8 mouse cellular contexts compared by ENCODE assay signal in genomic region chr13:28544003-28544818, GRCm38 (mm10).
DNase-seq lines count a peak whose midpoint lies in the region; ATAC-seq lines count a peak whose summit lies in the region.

No protein-coding gene starts in this region.

- H3K36me3 ChIP-seq in embryonic facial prominence, embryonic 12.5 days: 0 out of 2 replicates have a peak, but pooled peaks cover 8% of the 10 kb centered on the region
- H3K36me3 ChIP-seq in intestine, embryonic 14.5 days (ENCODE audit: control insufficient read depth, insufficient read depth, low read length): no peaks in the 10 kb centered on the region
- no peaks in the 10 kb centered on the region for H3K36me3 ChIP-seq in midbrain, embryonic 11.5 days (ENCODE audit: control insufficient read depth, insufficient read depth, low read length)
- H3K36me3 ChIP-seq in liver, embryonic 12.5 days: no peaks in the 10 kb centered on the region

- H3K9me3 ChIP-seq in embryonic facial prominence, embryonic 12.5 days: no peaks in the 10 kb centered on the region
- no peaks in the 10 kb centered on the region for H3K9me3 ChIP-seq in intestine, embryonic 14.5 days (ENCODE audit: control insufficient read depth, low read length)
- no peaks in the 10 kb centered on the region for H3K9me3 ChIP-seq in midbrain, embryonic 11.5 days (ENCODE audit: control insufficient read depth, low read length)
- H3K9me3 ChIP-seq in liver, embryonic 12.5 days (replicated peaks): no peaks in the 10 kb centered on the region

- 10% methylated on average over 15 of the region's 17 CpGs for WGBS in embryonic facial prominence, embryonic 12.5 days
- WGBS in intestine, embryonic 14.5 days: 29% methylated on average over 16 of the region's 17 CpGs
- WGBS in midbrain, embryonic 11.5 days: 11% methylated on average over 15 of the region's 17 CpGs
- 59% methylated on average over 16 of the region's 17 CpGs for WGBS in liver, embryonic 12.5 days (ENCODE audit: insufficient replicate concordance)

- peak; percentile 49; the same call in 1 of the 2 replicates for ATAC-seq in embryonic facial prominence, embryonic 12.5 days (ENCODE audit: insufficient number of reproducible peaks, insufficient read depth, low FRiP score, low TSS enrichment)
- ATAC-seq in intestine, embryonic 14.5 days (replicated peaks; ENCODE audit: low FRiP score, low TSS enrichment, low read depth): no peak; the same call in 1 of the 2 replicates
- peak; percentile 86 for ATAC-seq in midbrain, embryonic 11.5 days (ENCODE audit: low FRiP score)
- no peak for ATAC-seq in liver, embryonic 12.5 days

- no peak overlapping the region for H3K9ac ChIP-seq in embryonic facial prominence, embryonic 12.5 days
- no peak overlapping the region for H3K9ac ChIP-seq in intestine, embryonic 14.5 days (ENCODE audit: low read length)
- H3K9ac ChIP-seq in midbrain, embryonic 11.5 days (ENCODE audit: low read length): no peak overlapping the region
- H3K9ac ChIP-seq in liver, embryonic 12.5 days: no peak overlapping the region

- H3K4me3 ChIP-seq in embryonic facial prominence, embryonic 12.5 days: 0 out of 2 replicates have a peak overlapping the region, but pooled peaks have one; percentile 2
- no peak overlapping the region for H3K4me3 ChIP-seq in intestine, embryonic 14.5 days (ENCODE audit: low read depth, low read length)
- no peak overlapping the region for H3K4me3 ChIP-seq in midbrain, embryonic 11.5 days (ENCODE audit: low read depth, low read length)
- no peak overlapping the region for H3K4me3 ChIP-seq in liver, embryonic 12.5 days

- H3K27me3 ChIP-seq in embryonic facial prominence, embryonic 12.5 days: no peaks in the 10 kb centered on the region
- no peaks in the 10 kb centered on the region for H3K27me3 ChIP-seq in intestine, embryonic 14.5 days (replicated peaks; ENCODE audit: control insufficient read depth, insufficient read depth, low read length)
- no peaks in the 10 kb centered on the region for H3K27me3 ChIP-seq in midbrain, embryonic 11.5 days (ENCODE audit: control insufficient read depth, insufficient read depth, low read length)
- H3K27me3 ChIP-seq in liver, embryonic 12.5 days (replicated peaks): no peaks in the 10 kb centered on the region

- H3K27ac ChIP-seq in embryonic facial prominence, embryonic 12.5 days: peak overlapping the region; percentile 74
- H3K27ac ChIP-seq in intestine, embryonic 14.5 days (ENCODE audit: low read depth): no peak overlapping the region
- H3K27ac ChIP-seq in midbrain, embryonic 11.5 days (ENCODE audit: low read depth, low read length): peak overlapping the region; percentile 64
- H3K27ac ChIP-seq in liver, embryonic 12.5 days: no peak overlapping the region

- H3K4me2 ChIP-seq in embryonic facial prominence, embryonic 12.5 days (replicated peaks): peak overlapping the region; percentile 24; the same call in 1 of the 2 replicates
- H3K4me2 ChIP-seq in intestine, embryonic 14.5 days (ENCODE audit: low read length): peak overlapping the region; percentile 6; the same call in 1 of the 2 replicates
- H3K4me2 ChIP-seq in midbrain, embryonic 11.5 days: peak overlapping the region; percentile 20; the same call in 1 of the 2 replicates
- H3K4me2 ChIP-seq in liver, embryonic 12.5 days: no peak overlapping the region

- DNase-seq in ovary, postnatal 36 days (ENCODE audit: low spot score): peak; percentile 26
- DNase-seq in ovary, postnatal 10 days (ENCODE audit: low spot score): no peak
- DNase-seq in intestine, embryonic 14.5 days (ENCODE audit: low spot score): peak; percentile 68
- peak; percentile 92 for DNase-seq in midbrain, embryonic 11.5 days (ENCODE audit: low spot score, missing footprints)
- no peak for DNase-seq in adrenal gland, adult 8-10 months
- DNase-seq in layer of hippocampus, adult 18-20 months (ENCODE audit: low spot score in 2 of 2): no peak

- H3K4me1 ChIP-seq in embryonic facial prominence, embryonic 12.5 days: peaks cover 25% of the 10 kb centered on the region
- H3K4me1 ChIP-seq in intestine, embryonic 14.5 days (replicated peaks; ENCODE audit: control insufficient read depth, insufficient read depth, low read length): peaks cover 10% of the 10 kb centered on the region
- H3K4me1 ChIP-seq in midbrain, embryonic 11.5 days (ENCODE audit: control insufficient read depth, insufficient read depth, low read length): peaks cover 15% of the 10 kb centered on the region
- peaks cover 6% of the 10 kb centered on the region; the same call in 1 of the 2 replicates for H3K4me1 ChIP-seq in liver, embryonic 12.5 days

Comparison
In these comparisons a context has a peak if more than half of its experiments do, and no peak if none do; other contexts are left out.
1. DNase-seq: peak in ovary, postnatal 36 days (single experiment), intestine, embryonic 14.5 days (single experiment) and midbrain, embryonic 11.5 days (single experiment); none in ovary, postnatal 10 days (single experiment), adrenal gland, adult 8-10 months (single experiment) and layer of hippocampus, adult 18-20 months (0 of 2).
2. ATAC-seq: peak in embryonic facial prominence, embryonic 12.5 days (single experiment) and midbrain, embryonic 11.5 days (single experiment); none in intestine, embryonic 14.5 days (single experiment) and liver, embryonic 12.5 days (single experiment).
3. H3K27ac ChIP-seq: peak in embryonic facial prominence, embryonic 12.5 days (single experiment) and midbrain, embryonic 11.5 days (single experiment); none in intestine, embryonic 14.5 days (single experiment) and liver, embryonic 12.5 days (single experiment).